Mouse (Mus musculus): ENCODE results near the gene Zmynd8.
"Not testable (repeated sequence)": the region's sequence is repeated elsewhere in the genome, so short reads cannot be mapped to it uniquely, and the experiment has no call there.

Gene Zmynd8

GRCm38 (mm10) chr2:165809091-165809490 is 89.7 kb downstream of the Zmynd8 start:
- DNase-seq (ENCODE audit: low read depth, low spot score), result no peak

GRCm38 (mm10) chr2:165808179-165808975 is 90.4 kb downstream of the Zmynd8 start:
- DNase-seq (ENCODE audit: low read depth, low spot score), result peak; percentile 82

DNA sequence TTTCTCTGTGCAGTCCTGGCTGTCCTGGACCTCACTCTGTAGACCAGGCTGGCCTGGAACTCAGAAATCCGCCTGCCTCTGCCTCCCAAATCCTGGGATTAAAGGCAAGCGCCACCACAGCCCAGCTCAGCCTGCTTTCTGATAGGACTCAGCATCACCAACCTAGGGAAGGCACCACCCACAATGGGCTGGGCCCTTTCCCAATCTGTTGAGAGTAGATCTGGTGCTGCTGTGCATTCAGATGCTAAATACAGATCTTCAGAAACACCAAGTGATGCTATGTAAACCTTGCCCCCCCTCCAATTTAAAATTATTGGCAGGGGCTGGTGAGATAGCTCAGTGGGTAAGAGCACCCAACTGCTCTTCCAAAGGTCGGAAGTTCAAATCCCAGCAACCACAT is 98.6 kb downstream of the Zmynd8 start:
- DNase-seq (ENCODE audit: low read depth, low spot score), result not testable (repeated sequence)

DNA sequence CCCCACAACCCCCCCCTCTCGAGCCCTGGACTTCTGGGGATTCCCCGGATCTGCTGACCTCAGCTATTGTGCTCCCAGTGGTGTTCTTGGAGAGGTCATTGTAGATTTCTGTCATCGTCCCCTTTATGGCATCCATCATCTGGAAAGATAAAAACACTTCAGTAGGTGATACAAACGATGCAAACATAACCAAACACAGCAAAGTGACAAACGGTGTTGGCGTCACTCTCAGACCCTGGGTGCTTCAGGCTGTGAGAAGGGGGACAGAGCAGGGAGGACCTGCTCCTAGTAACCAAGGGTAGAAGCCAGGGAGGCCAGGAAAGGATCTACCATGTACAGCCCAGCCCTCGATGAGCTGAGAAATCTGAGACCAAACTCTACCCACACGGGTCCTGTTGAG is 100.9 kb downstream of the Zmynd8 start:
- DNase-seq (ENCODE audit: low read depth, low spot score), result no peak

- no peak for DNase-seq (ENCODE audit: low read depth, low spot score)
Observed at GRCm38 (mm10) chr2:165793283-165793638, 105.6 kb downstream of the Zmynd8 start.

DNA sequence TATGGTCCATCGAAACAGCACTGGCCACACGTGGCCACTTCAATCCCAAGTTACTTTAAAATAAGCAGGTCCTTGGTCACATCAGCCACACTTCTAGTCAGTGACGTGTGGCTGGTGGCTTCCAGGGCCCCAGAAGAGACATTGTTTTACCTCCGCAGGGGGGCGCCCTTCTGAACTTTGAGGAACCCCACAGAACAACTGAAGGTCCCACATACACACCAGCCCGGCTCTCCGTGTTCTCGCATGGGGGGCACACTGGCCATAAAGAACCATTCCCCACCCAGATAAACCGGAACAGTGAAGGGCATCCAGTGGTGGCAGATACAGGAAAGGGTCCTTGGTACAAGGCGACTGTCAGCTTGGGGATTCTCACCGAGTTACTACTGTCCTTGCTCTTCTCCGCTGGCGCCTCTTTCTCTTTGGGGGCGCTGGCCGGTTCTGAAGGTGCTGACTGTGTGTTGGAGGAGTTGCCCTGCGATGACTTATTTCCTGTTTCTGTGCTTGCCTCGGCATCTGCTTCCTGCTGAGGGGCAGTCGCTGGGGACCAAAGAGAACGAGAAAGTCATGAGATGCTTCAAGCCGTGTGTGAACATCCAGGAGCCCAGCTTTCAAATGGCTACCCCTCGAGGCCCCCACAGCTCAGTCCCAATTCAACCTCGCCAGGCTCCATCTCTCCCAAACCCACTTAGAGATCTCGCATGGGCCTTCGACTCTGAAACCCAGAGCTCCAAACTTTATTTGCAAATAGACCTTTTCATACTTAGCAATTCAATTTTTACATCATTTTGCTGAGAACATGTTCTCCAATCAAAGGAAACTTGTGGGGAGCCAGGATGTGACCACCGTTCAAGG is 106.2 kb downstream of the Zmynd8 start:
- no peak for DNase-seq (ENCODE audit: low read depth, low spot score)

DNA sequence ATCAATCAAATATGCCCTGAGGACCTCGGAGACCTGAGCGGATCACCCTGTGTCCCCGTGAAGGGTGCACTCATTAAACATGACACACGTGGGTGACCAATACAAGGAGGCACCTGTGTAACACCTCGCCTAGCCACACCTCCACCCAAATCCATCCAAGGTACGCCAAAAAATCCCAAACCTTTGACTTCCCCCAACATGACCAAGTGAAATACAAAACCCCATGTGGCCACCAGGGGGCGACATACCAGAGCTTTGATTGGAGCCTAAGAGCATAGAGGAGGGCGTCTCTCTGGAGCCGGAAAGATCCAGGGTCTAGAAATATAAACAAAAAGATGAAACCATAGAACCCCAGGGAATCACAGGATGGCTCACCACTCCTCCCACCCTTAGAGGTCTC is 107.2 kb downstream of the Zmynd8 start:
- DNase-seq (ENCODE audit: low read depth, low spot score), result peak; percentile 61

DNA sequence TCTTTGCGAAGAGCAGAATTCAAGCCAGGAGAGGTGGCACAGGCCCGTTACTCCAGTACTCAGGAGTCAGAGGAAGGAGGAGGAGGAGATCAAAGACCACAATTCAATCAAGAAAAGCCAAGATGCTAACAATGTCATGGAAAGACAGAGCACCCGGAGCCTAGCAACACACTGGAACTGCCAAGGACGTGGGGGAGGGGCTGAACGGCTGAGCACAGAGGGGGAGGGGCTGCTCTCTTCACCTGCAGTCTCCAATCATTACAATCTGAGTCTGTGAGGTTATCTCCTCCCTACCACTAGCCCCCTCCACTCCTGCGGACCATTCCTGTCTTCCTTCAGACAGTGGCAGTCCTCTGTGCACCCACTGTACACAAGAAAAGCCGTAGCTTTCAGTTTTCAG is 107.8 kb downstream of the Zmynd8 start:
- no peak for DNase-seq (ENCODE audit: low read depth, low spot score)

DNA sequence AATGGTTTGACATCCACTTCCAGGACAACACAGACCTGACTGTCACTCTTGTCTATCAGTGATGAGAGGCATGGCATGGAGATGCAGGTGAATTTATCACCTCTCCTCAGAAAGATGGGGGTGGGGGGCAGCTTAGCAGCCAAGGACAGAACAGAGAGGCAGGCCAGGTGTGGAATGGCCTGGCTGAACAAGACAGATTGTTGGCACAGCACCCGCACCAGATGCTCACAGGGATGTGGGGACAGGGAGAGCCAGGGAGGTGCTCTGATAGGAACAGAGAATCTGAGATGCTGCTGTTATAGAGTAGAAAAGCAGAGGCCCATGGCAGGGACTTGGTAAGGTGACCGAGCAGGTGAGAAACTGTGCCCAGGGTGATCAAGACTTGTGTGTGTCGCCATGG is 109.1 kb downstream of the Zmynd8 start:
- no peak for DNase-seq (ENCODE audit: low read depth, low spot score)

DNA sequence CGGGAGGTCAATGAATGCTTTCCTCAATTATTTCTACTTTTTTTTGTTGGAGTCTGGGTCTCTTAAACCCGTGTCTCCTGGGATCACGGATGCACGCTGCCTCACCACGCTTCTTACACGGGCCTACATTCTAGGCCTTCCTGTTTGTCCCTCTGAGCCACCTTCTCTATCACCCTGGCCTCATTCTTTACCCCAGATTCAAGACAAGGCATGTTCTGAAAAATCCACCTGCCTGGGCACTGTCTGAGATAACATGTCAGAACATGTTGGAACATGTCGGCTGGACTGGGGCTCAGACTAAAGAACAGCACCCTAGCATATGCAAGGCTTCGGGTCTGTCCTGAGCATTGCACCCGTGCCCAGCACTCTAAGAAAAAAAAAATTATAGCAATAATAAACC is 110.0 kb downstream of the Zmynd8 start:
- DNase-seq (ENCODE audit: low read depth, low spot score), result no peak

DNA sequence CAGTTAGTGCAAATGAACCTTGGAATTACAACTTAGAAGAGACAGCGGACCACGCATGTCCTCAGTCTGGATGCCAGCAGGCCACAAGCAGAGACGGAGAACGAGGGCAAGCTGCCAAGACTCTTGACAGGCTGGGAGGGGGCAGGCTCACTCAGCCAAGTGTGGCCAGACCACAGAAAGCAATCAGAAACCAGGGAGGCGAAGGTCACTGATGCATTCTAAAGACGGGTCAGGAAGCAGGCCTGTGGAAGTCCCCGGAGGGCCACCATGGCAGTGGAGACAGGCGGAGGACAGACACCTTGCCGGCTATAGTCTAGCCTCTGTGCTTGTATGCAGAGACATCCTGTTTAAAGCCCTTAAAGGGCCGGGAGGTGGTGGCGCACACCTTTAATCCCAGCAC is 110.8 kb downstream of the Zmynd8 start:
- DNase-seq (ENCODE audit: low read depth, low spot score), result no peak

- DNase-seq (ENCODE audit: low read depth, low spot score), result no peak
Observed at GRCm38 (mm10) chr2:165786467-165786866, 112.3 kb downstream of the Zmynd8 start.

DNA sequence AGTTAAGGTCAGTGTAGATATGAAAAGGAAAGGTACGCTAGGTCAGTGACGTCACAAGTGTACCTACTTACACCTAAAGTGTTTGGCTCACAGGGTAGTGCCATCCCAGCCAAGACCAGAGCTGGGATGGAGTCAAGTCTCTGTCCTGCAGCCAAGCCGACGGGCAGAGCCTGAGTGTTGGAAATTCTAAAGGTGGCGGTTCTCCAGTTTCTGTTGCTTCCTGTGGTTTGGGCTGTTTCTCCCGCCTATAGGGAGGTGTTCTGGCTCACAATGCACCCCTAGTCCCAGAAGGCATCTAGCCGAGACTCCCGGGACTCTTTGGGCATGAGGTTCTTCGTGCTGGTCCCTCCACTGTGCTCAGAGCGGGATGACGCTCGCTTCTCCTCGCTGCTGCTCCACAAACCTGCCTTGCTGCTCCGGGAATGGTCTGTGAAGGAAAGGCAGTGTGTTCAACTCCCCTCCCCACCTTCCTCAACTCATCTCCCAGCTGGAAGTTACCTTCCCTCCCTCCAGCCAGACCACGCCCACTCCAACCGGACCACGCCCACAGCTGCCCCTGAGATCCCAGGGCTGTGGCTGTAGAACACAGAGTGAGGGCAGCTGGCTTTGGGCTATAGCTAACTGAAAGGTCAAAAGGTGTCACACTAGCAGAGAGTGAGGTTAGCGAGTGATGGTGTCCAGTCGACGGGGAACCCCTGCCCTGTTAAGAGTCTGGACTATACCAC is 113.3 kb downstream of the Zmynd8 start:
- peak; percentile 63 for DNase-seq (ENCODE audit: low read depth, low spot score)

GRCm38 (mm10) chr2:165782324-165782723 is 116.5 kb downstream of the Zmynd8 start:
- peak; percentile 74 for DNase-seq (ENCODE audit: low read depth, low spot score)

GRCm38 (mm10) chr2:165778927-165779326 is 119.9 kb downstream of the Zmynd8 start:
- peak; percentile 45 for DNase-seq (ENCODE audit: low read depth, low spot score)

- DNase-seq (ENCODE audit: low read depth, low spot score), result no peak
Observed at GRCm38 (mm10) chr2:165769375-165769948, 129.4 kb downstream of the Zmynd8 start.

DNA sequence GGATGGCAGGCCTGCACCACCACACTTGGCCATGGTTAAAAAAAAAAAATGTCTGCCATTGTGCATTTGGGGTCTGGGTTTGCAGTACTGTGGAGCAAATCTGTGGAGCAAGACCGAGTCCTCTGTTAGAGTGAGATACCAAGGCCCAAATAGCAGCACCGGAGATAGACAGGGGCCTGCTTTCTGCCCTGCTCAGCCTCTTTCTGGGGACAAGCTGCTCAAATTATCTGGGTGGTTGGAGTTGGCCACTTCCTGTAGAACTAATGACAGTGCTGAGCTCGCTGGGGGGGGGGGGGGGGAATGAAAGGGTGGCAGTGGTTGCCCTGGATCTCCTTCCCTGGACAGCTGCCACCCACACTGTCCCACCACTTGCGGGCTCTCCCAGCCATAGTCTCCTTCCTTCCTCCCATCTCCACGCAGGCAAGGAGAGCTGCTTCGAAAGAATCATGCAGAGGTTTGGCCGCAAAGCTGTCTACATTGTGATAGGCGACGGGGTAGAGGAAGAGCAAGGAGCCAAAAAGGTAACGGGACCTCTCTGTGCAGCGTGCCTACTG is 129.9 kb downstream of the Zmynd8 start:
- no peak for DNase-seq (ENCODE audit: low read depth, low spot score)

DNA sequence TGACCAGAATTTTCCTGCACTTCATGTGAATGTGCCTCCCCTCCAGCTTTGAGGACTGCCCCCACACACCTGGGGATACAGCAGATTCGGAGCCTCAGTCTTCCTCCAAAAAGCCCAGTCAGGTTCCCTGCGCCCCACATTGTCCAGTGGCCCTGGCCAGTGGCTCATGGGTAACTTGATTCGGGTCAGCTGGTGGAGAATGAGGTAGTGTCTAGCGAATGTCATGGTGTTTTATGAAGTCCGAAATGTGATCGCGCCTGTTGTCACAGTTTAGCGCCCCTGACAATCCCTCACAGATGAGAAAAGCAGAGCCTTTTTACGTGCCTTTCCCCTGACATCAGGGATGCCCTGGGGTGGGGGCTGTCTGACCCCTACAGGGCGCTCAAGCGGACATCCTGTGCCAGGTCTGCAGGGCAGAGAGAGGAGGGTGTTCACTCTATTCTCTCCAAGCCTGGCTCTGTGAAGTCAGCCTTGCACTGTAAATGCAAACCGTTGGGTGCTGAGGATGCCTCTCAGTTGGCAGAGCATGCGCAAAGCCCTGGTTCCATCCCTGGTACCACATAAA is 139.3 kb downstream of the Zmynd8 start:
- no peak for DNase-seq (ENCODE audit: low read depth, low spot score)

DNA sequence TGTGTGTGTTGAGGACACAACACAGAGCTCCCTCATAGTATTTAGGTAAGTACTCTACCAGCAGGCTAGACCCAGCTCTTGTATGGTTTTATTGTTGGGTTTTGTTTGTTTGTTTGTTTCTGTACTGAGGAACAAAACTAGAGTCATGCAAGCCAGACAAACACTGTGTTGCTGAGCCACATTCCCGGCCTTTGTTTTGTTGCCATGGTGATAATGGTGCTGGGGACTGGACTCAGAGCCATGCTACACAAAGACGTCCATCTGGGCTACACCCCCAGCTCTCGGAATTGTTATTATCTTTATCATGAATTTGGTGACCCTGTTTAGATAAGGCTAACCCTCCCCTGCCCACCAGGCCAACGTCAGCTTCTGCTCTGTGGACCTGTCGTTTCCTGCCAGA is 140.3 kb downstream of the Zmynd8 start:
- no peak for DNase-seq (ENCODE audit: low read depth, low spot score)

- no peak for DNase-seq (ENCODE audit: low read depth, low spot score)
Observed at GRCm38 (mm10) chr2:165757799-165758198, 141.0 kb downstream of the Zmynd8 start.

DNA sequence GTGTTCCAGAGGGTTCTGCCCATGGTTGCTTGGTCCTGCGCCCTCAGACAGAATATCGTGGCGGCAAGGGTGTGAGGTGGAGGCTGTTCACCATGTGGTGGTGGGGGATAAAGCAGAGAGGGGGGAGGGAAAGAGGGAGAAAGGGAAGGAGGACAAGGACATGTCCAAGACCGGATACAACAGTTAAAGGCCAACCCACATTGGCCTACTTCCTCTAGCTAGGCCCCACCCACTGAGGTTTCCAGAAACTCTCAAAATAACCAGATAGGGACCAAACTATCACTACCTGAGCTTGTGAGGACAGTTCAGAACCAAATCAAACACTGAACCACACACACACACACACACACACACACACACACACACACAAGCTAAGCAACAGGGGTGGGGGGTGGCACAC is 146.1 kb downstream of the Zmynd8 start:
- no peak for DNase-seq (ENCODE audit: low read depth, low spot score)
